Mouse (Mus musculus): ENCODE measurements around the gene Sec13. TPM values are rescaled to one million over a fixed set of nuclear protein-coding genes. Genes with fewer than 3 reads are reported as not detected.
"Not testable (repeated sequence)": the region's sequence is repeated elsewhere in the genome, so short reads cannot be mapped to it uniquely, and the experiment has no call there.

The Sec13 gene
- total RNA-seq, 2 experiments from 2014 or later = 111 to 113 TPM

DNA sequence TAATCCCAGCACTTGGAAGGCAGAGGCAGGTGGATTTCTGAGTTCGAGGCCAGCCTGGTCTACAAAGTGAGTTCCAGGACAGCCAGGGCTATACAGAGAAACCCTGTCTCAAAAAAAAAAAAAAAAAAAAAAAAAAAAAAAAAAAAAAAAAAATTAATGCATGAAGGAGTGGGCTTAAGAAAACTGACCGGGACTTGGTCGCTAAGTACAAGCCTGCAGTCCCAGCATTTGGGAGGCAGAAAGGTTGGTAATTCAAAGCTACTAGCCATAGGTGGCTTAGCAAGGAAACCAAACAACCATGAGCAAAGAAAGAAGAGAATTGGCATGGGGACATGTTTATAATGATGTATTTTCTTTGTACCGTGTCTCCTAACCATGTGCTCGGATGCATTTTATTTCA lies 27.2 kb downstream of the Sec13 start:
- not testable (repeated sequence) for DNase-seq (ENCODE audit: low spot score in 2 of 2)

DNA sequence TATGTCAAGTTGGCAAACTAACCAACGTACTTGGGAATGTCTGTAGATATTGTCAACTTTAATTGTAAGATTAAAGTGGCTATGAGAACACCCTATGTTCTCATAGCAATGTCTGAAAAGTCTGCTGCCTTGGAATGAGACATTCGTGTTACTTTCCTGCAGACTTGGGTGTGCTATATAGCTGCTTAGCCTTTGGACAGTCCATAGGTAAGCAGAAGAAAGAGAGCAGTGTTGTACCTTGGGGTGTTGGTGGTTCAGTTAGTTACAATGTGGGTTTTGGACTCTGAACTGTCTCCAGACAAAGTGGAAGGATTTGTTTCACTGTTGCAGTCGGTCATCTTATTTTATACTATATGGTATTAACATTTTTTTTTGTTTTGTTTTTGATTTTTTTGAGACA lies 27.8 kb downstream of the Sec13 start:
- no peak for DNase-seq (ENCODE audit: low spot score in 2 of 2)

DNA sequence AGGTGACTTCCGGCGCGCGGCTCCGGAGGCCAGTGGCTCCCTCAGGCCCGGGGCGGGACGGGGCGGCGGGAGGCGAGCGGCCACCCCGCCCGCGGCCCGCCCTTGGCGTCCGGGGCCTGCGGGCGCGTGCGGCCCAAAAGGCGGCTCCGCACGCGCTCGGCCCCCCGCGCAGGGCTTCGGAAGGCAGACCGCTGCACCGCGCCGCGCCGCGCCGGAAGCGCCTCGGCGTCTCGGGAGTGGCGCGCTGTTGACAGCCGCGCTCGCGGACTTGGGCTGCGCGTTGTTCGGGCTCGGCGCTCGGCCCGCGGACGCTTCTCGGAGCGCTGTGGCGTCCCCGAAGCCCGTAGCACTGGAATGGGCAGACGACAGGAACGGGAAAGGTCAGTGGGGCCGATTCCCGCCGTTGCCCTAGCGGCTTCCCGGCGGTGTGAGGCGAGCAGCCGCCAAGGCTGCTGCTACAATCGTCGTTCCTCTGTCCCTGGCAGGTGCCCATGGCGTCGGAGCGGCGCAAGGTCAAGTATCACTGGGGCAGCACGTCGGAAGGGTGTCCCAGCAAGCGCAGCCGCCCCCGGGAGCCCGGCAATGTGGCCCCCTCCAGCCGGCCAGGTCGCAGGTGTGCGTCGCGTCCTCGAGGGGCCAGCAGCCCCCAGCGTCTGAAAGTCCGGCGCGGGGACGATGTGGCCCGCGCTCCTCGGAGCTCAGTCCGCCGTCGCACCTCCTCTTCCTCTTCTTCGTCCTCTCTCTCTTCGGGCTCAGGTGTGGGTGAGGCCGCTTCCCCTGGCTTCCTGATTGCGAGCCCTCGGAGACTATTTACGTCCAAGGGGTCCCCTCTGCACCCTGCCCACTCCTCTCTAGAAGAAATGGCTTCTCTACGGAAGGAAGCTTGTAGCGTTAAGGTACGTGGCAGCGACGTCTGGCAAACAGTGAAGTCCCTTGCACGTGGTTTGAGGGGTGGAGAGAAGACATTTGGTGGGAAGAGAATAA lies 43.0 kb downstream of the Sec13 start:
- DNase-seq (ENCODE audit: low spot score in 2 of 2) = peak; percentile 50

DNA sequence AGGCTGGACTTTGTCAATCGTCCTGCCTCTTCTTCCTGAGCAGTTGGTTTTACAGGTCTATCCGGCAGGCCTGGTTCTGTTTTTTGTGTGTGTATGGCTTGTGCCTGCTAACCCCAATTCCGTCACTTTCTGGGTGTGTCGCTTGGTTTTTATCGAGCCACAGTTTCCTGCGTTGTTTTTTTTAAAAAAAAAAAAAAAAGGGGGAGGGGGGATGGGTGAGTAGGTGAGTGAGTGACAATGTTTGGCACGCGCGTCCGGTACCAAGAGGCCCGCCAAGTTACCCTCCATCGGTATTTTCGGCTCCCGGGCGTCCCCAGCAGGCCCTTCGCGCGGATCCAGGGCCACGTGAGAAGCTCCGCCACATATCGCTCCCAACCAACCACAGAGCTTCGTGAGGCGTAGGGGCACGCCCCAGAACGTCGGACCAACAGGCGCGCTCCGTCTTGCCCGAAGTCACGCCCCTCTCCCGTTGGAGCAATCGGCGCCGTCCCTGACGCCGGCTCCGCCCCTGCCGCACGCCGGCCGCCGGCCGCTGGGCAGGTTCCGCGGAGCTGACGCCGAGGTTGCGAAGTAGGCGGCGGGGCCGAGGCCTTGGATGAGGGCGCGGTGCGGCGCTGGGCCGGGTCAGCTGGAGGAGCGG lies 43.8 kb downstream of the Sec13 start, which contains the start of gene Tatdn2:
Gene Tatdn2 (plus strand): TSS at position 469 of the 640 bp plus-strand sequence.
- peak; percentile 93 to 95 for DNase-seq (ENCODE audit: low spot score in 2 of 2)

DNA sequence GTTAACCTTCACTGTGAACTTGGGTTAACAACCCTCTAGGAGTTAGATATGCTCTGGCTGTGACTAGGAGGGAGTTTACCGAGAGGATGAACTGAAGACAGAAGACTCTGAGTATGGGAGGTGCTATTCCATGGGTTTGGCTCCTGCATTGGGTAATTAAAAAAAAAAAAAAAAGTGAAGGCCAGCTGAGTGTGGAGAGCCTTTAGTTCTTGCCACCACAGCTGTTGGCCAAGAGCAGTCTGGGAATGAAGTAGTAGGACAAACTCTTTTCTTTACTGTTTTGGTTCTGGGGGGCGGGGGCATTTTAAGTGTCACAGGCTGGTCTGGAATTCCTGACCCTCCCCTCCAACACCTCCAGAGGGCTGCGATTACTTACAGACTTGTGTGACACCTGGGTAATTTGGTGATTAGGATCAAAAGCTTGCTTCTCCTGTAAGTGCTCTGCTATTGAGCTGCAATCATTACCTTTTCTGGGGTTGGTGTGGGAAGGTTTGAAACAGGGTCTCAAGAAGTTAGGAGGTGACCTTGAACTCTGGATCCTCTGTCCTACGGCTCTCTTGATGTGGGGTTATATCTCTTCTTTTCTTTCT lies 44.7 kb downstream of the Sec13 start:
- no peak for DNase-seq (ENCODE audit: low spot score in 2 of 2)

DNA sequence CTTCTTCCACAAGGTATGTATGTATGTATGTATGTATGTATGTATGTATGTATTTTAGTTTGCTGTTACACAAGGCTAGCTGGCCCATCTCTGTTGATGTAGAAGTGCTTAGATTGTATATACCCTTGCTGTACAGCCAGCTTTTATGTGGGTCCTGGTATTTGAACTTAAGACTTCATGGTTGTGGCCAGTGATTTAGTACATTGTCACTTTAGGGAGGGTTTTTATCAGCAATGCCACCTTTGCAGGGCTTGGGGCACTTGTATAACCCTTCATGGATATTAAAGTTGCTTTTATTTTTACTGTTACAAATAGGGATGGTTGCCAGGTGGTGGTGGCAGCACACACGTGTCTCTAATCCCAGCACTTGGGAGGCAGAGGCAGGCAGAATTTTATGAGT lies 45.3 kb downstream of the Sec13 start:
- no peak for DNase-seq (ENCODE audit: low spot score in 2 of 2)

DNA sequence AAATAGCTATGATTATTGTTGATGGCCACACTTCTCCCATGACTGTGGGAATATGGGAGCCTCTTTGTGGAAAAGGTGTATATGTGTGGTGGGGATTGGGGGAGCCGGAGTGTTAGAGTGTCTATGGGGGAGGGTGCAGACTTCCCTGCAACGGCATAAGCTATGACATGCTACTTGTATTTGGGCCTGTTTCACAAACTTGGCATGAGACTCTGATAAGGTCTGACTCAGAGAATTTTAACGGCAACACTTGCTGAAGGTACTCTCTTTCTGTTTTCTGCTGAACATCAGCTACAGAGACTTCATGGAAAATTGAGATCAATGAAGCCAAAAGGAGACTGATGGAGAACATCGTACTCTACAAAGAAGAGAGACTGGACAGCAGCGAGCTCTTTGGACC lies 47.2 kb downstream of the Sec13 start:
- DNase-seq (ENCODE audit: low spot score in 2 of 2) = no peak

DNA sequence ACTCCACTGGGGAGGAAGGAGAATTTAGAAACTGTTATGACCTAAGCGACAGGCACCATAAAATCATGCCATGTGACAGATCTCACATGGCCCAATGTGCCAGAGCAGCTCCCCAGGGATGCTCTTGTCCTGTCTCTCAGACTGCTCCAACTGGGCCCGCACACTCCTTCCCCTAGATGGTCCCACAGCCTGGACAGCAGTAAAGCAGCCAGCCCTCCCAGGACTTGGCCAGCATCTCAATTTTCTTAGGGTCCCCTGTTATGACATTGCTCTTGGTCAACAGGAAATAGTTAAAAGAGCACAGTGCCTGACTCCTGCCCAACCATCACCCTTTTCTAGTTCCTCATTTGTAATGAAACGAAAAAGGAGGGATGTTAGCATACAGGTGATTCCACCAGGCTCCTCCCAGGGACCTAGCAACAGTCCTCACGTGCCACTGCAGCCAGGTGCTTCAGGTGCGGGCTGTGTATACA lies 47.8 kb downstream of the Sec13 start:
- no peak for DNase-seq (ENCODE audit: low spot score in 2 of 2)

DNA sequence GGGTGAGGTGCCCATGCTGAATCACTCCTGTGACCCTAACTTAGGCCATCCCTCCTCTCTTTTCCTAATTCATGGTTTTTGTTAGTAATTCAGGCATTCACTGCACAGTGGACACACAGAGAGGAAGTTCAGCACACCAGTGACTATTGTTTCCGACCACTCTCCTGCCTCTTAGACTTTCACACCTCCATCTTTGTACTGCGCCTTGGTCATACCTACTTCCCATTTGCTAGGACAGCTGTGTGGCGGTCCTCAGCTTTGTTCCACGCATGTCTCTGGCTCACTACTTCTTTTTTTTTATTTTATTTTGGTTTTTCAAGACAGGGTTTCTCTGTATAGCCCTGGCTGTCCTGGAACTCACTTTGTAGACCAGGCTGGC lies 49.5 kb downstream of the Sec13 start:
- DNase-seq (ENCODE audit: low spot score in 2 of 2) = no peak

DNA sequence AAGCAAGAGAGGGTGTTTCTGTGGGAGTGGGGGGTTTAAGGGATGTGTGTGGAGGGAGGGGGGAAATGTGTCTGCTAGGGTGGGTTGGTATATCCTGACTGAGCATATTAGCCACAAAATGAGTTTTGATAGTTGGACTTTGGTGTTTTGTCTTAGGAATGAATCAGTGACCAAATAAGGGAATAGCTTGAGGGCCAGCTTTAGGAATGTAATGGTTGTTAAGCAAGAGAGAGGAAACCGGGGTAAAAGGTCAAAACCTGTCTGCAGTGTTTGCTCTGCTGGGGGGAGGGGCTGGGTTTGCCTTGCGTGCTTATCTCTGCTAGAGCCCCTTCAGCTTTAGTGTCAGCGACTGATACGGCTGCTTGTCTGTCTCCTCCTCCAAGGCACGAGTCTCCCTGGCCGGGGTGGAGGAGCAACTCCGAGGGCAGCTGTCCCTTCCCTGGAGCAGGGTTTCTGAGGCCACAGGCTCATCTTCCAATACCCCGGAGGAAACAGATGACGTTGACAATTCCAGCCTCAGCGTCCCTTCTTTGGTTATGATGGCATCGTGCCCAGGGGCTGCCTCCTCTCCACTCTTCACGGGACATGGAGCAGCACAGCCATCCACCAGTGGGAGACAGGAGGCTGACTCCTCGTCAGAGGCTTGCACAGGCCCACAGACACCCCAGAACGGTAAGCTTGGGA lies 50.0 kb downstream of the Sec13 start:
- peak; percentile 59 to 62 for DNase-seq (ENCODE audit: low spot score in 2 of 2)

DNA sequence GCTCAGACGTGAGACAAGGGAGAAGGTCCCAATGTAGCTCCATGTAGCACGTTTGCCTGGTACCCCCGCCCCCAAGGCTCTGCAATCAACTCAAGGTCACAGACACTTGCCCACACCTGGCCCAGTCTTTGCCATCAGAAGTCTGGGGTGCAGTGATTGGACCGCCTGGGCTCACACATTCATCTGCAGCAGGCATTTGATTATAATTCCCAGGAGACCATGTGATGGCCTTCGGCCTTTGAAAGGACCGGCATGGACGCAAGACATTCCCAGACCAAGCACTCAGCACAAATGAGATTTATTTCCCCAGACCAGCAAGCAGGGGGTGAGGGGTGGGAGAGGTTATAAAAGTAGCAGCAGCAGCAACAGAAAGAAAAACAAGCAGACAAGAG lies 50.5 kb downstream of the Sec13 start:
- no peak for DNase-seq (ENCODE audit: low spot score in 2 of 2)

DNA sequence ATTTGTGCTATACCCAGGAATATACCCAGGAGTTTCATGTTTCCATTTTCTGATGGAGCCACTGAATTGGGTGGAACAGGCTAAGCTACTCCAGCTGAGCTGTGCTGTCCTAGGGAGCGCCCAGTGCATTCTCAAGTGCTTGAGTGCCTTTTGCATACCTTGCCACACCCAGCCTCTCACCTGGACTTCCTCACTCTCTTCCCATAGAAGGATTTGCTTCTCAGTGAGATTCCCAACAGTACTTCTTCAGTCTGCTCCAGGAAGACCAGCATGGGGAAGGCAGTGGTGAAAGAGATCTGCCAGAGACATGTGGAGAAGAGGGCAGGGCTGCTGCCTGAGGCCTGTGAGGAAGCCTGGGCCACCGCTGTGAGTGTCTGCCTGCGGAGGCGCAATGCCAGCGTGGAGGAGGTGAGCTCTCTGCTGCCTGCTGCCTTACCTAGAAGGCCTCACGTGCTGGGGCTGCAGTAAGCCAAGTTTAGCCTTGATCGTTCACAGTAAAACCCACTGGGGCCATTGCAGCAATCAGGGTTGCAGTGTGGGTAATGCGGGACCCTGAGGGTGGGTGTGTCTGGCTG lies 53.9 kb downstream of the Sec13 start:
- no peak for DNase-seq (ENCODE audit: low spot score in 2 of 2)

DNA sequence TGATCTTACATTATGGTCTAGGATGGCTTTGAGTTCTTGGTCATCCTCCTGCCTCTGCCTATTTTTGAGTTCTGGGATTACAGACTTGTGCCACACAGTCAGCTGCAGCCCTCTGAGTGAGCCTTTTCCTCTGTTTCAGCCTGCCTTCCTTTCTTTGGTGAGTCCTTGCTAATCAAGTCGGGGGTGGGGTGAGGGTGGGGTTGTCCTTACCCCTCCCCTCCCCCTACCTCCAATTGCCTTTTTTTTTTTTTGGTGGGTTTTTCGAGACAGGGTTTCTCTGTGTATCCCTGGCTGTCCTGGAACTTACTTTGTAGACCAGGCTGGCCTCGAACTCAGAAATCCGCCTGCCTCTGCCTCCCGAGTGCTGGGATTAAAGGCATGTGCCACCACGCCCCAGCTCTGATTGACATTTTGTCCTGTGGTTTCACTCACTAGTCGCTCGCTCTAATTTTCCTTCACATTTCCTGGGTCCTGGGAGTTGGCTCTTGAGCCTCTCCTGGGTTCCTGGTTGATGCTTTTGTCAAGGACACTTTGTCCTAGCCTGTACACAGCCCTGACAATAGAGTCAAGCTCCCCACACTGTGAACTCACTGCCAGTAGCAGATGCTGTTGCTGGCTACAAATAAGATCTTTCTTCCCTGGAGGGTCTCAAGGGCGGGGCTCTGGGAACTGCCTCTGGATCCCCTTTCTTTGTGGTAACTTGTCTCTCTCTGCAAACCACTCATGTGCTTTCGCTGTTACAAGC lies 57.3 kb downstream of the Sec13 start:
- no peak for DNase-seq (ENCODE audit: low spot score in 2 of 2)

DNA sequence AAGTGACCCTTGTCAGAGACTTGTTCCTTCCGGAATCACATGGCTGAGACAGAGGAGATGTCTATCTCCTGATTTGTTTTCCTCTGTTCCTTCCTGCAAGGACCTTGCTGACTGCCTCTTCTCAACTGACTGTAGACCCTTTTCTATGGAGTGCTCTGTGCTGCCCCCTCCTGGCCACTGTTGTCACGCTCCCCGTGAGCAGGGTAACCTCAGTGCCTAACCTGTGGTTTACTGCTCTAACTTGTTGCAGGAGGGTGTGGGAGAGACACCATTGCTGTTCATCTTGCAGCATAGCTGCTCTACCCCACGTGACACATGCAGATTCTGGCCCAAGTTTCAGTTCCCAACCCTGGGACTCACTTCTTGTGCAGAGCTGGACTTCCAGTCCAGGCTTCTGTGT lies 59.3 kb downstream of the Sec13 start:
- DNase-seq (ENCODE audit: low spot score in 2 of 2) = peak; percentile 88 to 92

DNA sequence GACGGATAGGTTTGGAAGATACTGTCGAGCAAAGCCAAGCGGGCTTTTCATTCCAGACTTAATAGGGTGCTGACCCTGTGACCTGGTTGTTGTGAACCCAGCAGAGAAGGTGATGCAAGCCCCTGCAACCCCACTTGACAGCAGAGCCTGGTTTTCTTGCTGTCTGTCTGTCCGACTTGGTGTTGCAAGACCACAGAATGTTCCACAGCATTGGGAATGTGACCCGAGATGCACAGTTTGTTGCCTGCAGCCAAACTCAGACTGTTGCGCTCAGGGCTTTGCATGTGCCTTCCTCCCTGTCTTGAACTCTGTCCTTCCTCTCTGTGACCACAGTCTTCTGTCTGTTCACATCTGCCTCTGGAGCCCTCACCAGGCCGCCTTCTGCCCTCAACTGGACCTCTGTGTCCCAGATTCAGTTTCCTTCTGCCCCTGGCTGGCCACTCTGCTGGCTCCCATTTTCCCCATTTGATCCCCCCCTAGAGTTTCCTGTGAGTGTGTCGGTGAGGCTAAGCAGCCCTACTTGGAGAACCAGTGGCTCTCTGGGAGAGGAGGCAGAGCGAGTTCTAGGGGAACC lies 60.5 kb downstream of the Sec13 start:
- DNase-seq (ENCODE audit: low spot score in 2 of 2) = no peak

DNA sequence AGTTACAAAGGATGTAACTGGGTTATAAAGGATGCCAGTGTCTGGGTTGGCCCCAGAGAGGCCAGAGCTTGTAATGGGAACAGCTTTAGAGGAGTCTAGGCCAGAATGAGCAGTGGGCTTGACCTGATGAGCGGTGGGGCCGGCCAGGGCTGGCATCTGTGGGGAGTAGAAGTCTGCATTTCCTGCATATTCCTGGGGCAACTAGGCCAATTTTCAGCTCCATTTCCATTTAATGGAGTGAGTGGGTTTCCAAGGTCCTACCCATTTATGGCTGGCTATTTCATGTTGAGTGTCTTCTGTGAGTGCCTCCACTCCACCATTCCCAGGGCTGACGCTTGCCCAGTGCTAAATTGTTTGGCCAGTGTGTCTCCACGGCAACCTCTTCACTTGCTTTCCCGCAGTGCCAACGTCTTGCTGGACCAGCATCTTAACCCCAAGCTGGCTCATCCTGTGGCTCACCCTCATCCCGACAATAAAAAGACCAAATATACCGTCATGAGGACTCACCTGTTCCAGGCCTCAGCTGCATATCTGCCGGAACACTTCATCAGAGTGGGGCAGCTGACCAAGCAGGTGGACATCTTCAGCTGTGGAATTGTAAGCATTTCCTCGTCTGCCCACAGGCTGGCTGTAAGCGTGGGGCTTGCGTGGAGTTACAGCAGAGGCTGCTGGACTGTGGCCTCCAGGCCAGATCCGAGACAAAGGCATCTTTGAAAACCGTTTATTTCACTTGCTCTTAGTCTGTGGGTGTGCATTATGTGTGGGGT lies 62.1 kb downstream of the Sec13 start:
- DNase-seq (ENCODE audit: low spot score in 2 of 2) = no peak

Data from adrenal gland, adult 18-20 months (tissue).